Mouse (Mus musculus) embryonic facial prominence, embryonic 15.5 days (tissue): ENCODE measurements at regions not wholly inside any gene's neighbourhood (a gene's known extent, or its start where the extent isn't known, plus 50 kb on each side); places are given as distances from the start of the nearest gene placed in this dataset.

ENCODE experiments used
- ATAC-seq: fragments of 200-750 bp; cut with Nextera tagmentation; 2 replicates; pipeline ENCODE4 v1.8.0; 2017; ENCODE audit warnings: low read depth, moderate TSS enrichment; ENCODE audit not compliant: insufficient number of reproducible peaks, low FRiP score, low TSS enrichment
- H3K27ac ChIP-seq: fragments of 300-500 bp; sonication (generic); replicated peaks from 2 replicates; pipeline ENCODE4 v1.5.1; 2015; ENCODE audit warnings: mild to moderate bottlenecking, inconsistent platforms
- H3K27me3 ChIP-seq: fragments of 300-500 bp; sonication (generic); 2 replicates; pipeline ENCODE4 v1.6.1; 2015; ENCODE audit warnings: inconsistent platforms
- H3K36me3 ChIP-seq: fragments of 300-500 bp; sonication (generic); 2 replicates; pipeline ENCODE4 v1.6.1; 2015; ENCODE audit warnings: mild to moderate bottlenecking, inconsistent platforms
- H3K4me1 ChIP-seq: fragments of 300-500 bp; sonication (generic); 2 replicates; pipeline ENCODE4 v1.6.1; 2015; ENCODE audit warnings: inconsistent platforms
- H3K4me2 ChIP-seq: fragments of 300-500 bp; sonication (generic); replicated peaks from 2 replicates; pipeline ENCODE4 v1.6.1; 2015; ENCODE audit warnings: mild to moderate bottlenecking, inconsistent platforms
- H3K4me3 ChIP-seq: fragments of 300-500 bp; sonication (generic); replicated peaks from 2 replicates; pipeline ENCODE4 v1.5.1; 2015; ENCODE audit warnings: mild to moderate bottlenecking, inconsistent platforms
- H3K9ac ChIP-seq: fragments of 300-500 bp; sonication (generic); 2 replicates; pipeline ENCODE4 v1.6.1; 2015; ENCODE audit warnings: inconsistent platforms
- H3K9me3 ChIP-seq: fragments of 300-500 bp; sonication (generic); replicated peaks from 2 replicates; pipeline ENCODE4 v1.6.1; 2016; ENCODE audit warnings: inconsistent platforms
- WGBS: fragments of 180-500 bp; shearing (Covaris S2); methylation state at CpG from one replicate; pipeline ENCODE4 v1.1.7; 2015; 5-methylcytosine and 5-hydroxymethylcytosine counted together

DNA sequence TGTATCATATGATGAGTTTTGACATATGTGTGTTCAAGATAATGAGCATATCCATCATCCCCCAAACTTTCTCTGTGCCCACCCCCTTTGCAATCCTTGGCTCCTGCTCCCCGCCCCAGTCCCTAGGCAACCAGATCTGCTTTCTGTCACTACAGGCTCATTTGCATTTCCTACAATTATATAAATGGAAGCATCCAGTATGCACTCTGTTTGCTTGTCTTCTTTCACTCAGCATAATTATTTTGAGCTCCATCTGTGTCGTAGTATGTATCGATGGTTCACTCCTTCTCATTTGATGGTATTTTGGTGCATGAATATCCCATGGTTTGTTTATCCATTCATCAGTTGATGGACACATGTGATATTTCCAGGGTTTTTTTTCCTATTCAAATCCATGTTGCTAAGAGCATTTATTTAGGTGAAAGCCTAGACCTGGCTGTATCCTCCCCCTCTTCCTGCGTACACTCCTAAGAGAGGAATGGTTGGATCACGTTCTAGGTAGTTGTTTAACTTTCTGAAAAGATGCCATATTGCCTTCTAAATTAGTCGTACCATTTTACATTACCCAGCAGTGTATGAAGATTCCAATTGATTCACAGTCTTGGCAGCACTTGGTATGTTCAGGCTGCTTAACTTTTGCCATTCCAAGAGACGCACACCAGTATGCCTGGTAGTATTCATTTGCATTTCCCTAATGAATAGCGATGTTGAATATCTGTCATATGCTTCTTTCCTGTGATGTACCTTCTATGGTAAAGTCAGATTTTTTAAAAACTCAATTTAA lies 127.1 kb upstream of the Gm4791 start:
- Histone ChIP-seq H3K27me3 (no peaks in the 10 kb centered on the region), H3K9ac (no peak overlapping the region), H3K4me2 (no peak overlapping the region), H3K27ac (no peak overlapping the region), H3K4me3 (no peak overlapping the region), H3K36me3 (no peaks in the 10 kb centered on the region), H3K4me1 (no peaks in the 10 kb centered on the region), H3K9me3 (no peaks in the 10 kb centered on the region)
- ATAC-seq = no peak
- 78% methylated on average over 8 of the region's 8 CpGs for WGBS

DNA sequence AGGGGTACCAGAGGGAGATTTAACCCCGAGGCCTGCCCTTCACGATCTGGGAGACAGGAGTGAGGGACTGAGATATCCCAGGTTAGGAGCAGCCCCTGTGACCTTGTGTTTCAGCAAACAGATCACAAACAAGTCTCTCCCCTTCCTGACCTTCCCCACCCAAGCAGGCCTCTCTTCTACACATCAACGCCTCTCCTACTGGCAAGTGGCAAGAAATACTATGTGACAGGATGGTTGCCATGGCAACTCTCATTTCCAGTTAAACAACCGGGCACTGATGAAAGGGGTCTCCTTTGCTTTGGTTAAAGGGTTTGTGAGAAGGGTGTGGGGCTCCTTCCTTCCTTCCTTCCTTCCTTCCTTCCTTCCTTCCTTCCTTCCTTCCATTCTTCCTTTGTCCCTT lies 134.6 kb upstream of the Gm4791 start:
- Histone ChIP-seq H3K27ac (no peak overlapping the region), H3K4me2 (no peak overlapping the region), H3K9ac (no peak overlapping the region), H3K4me1 (no peaks in the 10 kb centered on the region), H3K4me3 (no peak overlapping the region), H3K36me3 (no peaks in the 10 kb centered on the region), H3K9me3 (no peaks in the 10 kb centered on the region), H3K27me3 (no peaks in the 10 kb centered on the region)
- 37% methylated on average over 4 of the region's 4 CpGs for WGBS
- no peak for ATAC-seq

DNA sequence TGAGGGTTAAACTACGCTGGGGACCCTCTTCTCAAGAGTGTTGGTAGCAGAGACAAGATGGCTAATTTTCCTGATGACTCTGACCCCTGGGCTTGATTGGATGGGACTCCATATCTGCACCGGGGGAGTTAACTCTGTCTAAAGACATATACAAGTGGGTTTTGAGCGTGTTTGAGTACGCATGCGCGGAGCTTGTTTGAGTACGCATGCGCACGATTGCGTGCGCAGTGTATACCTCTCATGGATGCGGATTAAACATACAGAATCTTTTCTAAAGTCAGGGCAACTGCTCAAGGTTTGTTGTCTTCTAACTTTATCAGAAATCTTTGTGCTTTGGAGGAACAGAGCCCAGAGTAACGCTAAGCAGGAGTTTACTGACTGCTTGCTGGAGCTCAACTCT lies 146.8 kb upstream of the Gm4791 start:
- no peaks in the 10 kb centered on the region for H3K9me3 ChIP-seq
- H3K4me3 ChIP-seq = no peak overlapping the region
- no peak for ATAC-seq
- H3K36me3 ChIP-seq = no peaks in the 10 kb centered on the region
- no peak overlapping the region for H3K4me2 ChIP-seq
- no peak overlapping the region for H3K9ac ChIP-seq
- H3K27me3 ChIP-seq = no peaks in the 10 kb centered on the region
- H3K27ac ChIP-seq = no peak overlapping the region
- no peaks in the 10 kb centered on the region for H3K4me1 ChIP-seq
- WGBS = 94% methylated on average over 13 of the region's 13 CpGs

DNA sequence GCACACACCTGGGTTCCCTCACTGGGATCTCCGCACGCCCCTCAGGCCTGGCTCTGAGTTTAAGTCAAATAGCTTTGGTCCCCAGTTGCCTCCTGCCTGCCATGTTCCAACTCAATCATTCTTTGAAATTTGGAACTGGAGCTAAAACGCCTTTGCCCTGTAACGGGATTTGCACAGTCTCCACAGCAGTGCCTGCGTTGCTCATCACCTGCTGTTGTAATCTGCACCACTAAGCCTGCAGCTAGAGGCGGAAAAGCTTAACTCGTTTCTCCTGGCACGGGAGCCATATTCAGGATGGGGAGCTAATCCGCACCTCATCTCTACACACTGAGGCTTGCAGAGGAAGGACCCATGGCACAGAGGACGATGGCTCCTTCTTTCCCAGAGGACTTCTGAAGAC lies 147.2 kb upstream of the Gm4791 start:
- Histone ChIP-seq H3K27ac (no peak overlapping the region), H3K9ac (no peak overlapping the region), H3K9me3 (no peaks in the 10 kb centered on the region), H3K4me2 (no peak overlapping the region), H3K4me1 (no peaks in the 10 kb centered on the region), H3K4me3 (no peak overlapping the region), H3K27me3 (no peaks in the 10 kb centered on the region), H3K36me3 (no peaks in the 10 kb centered on the region)
- no peak for ATAC-seq
- 55% methylated on average over 10 of the region's 10 CpGs for WGBS

DNA sequence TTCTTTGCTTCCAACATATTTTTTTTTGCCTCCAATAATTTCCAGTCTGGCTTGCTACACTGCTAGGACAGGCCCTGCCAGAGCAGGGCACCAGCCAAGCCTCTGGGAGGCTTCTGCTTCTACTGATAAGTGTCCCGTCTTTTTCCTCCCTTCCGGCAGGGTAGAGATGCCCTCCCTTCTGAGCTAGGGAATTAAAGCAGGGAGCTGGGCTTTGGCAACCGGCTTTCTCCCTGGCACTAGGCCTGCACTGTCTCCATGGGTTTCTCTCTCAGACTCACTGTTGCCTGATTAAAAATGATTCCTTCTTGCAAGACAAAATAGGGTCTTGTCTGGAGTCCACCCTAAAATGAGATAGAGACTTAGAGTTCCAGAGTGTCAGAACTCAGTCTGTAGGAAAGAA lies 153.3 kb upstream of the Gm4791 start:
- Histone ChIP-seq H3K4me3 (no peak overlapping the region), H3K27ac (no peak overlapping the region), H3K4me2 (no peak overlapping the region), H3K4me1 (no peaks in the 10 kb centered on the region), H3K9me3 (no peaks in the 10 kb centered on the region), H3K9ac (no peak overlapping the region), H3K27me3 (no peaks in the 10 kb centered on the region), H3K36me3 (no peaks in the 10 kb centered on the region)
- no peak for ATAC-seq
- WGBS = 59% methylated on average over 3 of the region's 3 CpGs

DNA sequence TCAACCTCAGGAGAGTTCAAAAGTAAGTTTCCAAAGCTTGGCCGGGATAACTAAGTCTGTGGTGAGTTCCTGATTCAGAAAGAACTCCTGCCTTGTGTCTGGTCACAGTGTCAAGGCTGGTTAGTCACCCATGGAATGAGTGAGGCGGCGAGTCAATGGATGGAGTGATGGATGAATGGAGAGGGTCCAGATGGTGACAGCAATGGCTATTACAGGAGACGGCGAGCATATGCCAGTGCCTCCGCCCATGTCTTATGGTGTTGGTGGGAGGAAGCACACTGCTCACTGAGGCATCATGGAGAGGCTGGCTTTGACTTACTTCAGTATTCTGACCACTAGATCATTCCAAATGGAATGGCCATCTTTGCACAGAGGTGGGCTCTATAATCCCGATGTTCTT lies 154.8 kb upstream of the Gm4791 start:
- Histone ChIP-seq H3K4me1 (no peaks in the 10 kb centered on the region), H3K27ac (no peak overlapping the region), H3K27me3 (no peaks in the 10 kb centered on the region), H3K36me3 (no peaks in the 10 kb centered on the region), H3K4me3 (no peak overlapping the region), H3K4me2 (no peak overlapping the region), H3K9me3 (no peaks in the 10 kb centered on the region), H3K9ac (no peak overlapping the region)
- no peak for ATAC-seq
- WGBS = 89% methylated on average over 7 of the region's 7 CpGs

DNA sequence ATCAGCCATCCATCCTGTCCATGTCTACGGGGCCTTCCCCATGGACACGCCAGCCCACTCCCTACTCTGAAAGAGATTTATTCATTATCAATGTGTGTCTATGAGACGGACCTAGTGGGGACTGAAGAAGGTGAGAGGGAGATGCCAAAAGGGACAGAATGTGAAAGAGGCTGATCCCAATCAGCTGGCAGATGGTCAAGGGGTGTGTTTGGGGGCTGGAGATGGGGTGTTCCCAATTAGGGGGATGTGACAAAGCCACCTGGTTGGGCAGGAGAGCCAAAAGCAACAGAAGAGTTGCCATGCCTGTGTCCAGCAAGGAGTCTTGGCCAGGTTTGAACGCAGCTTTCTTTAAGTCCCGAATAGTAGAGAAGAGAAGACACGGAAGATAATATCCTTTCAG lies 157.0 kb upstream of the Gm4791 start:
- no peak for ATAC-seq
- no peak overlapping the region for H3K27ac ChIP-seq
- no peaks in the 10 kb centered on the region for H3K4me1 ChIP-seq
- no peak overlapping the region for H3K9ac ChIP-seq
- H3K36me3 ChIP-seq = no peaks in the 10 kb centered on the region
- no peak overlapping the region for H3K4me3 ChIP-seq
- 89% methylated on average over 6 of the region's 6 CpGs for WGBS
- no peaks in the 10 kb centered on the region for H3K27me3 ChIP-seq
- H3K4me2 ChIP-seq = no peak overlapping the region
- no peaks in the 10 kb centered on the region for H3K9me3 ChIP-seq

DNA sequence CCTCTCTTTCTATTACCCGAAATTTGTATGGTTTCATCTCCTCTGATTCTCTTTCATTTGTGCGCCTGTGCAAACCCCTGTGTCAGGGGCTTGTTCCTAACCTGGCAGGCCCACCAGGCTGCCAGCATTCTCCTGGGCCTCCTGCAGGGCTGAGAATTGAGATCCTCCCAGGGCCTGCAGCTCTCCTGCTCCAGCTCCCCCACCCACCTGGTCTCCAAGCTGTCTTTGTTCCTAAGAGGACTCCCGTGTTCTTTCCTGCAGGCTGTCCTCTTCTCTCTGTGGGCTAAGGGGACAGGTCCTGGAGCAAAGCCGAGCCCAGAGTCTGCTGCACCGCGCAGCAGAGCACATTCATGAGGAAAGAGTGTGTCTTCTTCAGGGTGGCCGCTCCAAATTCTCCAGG lies 163.3 kb upstream of the Gm4791 start:
- peaks cover 8% of the 10 kb centered on the region for H3K4me1 ChIP-seq
- WGBS = 38% methylated on average over 7 of the region's 7 CpGs
- H3K9ac ChIP-seq = no peak overlapping the region
- H3K9me3 ChIP-seq = no peaks in the 10 kb centered on the region
- no peak overlapping the region for H3K4me3 ChIP-seq
- no peaks in the 10 kb centered on the region for H3K27me3 ChIP-seq
- H3K27ac ChIP-seq = no peak overlapping the region
- no peaks in the 10 kb centered on the region for H3K36me3 ChIP-seq
- no peak overlapping the region for H3K4me2 ChIP-seq
- ATAC-seq = no peak

DNA sequence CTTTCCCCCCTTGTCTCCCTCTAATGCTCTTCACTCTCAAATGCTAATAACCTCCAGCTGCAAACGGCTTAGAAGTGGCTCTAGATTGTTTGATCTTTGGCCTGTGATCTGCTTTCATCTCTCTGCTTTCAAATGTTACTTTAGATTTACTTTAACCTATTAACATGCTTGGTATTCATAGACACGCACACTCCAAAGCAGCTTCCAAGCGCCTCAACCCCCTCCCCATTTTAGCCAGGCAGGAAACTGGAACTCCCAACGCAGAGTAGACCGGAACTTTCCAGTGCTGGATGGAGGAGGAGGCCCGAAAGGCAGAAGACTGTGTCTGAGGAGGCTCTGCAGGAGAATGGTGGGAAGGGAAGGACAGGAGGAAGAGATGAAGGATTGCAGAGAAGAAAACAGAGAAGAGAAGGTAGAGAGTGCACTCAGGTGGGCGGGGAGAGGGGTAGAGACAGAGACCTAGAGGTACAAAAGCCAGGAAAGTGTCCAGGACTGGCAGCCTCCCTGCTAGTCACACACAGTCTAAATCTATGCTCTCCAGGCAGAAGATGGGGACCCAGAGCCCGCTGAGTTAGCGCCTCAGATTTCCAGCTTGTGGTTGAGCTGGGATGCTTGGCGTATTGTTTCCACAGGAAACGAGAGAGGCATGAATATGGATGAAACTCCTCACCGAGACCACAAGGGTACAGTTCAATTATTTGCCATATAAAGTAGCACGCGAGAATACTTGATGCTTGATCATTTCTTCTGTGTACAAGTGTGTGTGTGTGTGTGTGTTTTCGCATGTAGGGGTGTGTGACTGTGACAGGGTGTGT lies 167.6 kb upstream of the Gm4791 start:
- H3K4me1 ChIP-seq = peaks cover 8% of the 10 kb centered on the region
- no peaks in the 10 kb centered on the region for H3K9me3 ChIP-seq
- no peak overlapping the region for H3K4me3 ChIP-seq
- H3K27me3 ChIP-seq = no peaks in the 10 kb centered on the region
- H3K9ac ChIP-seq = no peak overlapping the region
- H3K4me2 ChIP-seq = no peak overlapping the region
- peak overlapping the region; percentile 12 for H3K27ac ChIP-seq
- no peaks in the 10 kb centered on the region for H3K36me3 ChIP-seq
- ATAC-seq = no peak
- WGBS = 28% methylated on average over 15 of the region's 15 CpGs

DNA sequence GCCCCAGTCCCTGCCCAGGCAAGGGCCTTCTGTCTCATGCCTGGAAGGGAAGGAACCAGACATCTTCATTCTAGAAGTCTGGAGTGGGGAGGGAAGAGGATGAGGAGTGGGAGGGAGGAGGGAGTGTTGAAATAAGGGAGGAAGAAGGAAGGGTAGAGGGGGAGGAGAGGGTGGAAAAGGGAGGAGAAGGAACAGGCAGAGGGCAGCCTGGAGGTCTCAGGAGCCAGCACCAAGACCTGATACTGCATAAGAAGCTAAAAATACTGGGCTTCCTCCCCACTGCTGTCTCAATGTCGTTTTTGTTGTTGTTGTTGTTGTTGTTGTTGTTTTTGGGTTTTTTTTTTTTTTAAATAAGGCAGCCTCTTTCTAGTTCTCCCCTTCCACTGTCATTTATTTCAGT lies 168.2 kb upstream of the Gm4791 start:
- 18% methylated on average over 1 of the region's 1 CpGs for WGBS
- no peaks in the 10 kb centered on the region for H3K9me3 ChIP-seq
- no peak overlapping the region for H3K27ac ChIP-seq
- peaks cover 8% of the 10 kb centered on the region for H3K4me1 ChIP-seq
- no peak overlapping the region for H3K4me2 ChIP-seq
- ATAC-seq = no peak
- no peaks in the 10 kb centered on the region for H3K36me3 ChIP-seq
- no peak overlapping the region for H3K4me3 ChIP-seq
- no peaks in the 10 kb centered on the region for H3K27me3 ChIP-seq
- no peak overlapping the region for H3K9ac ChIP-seq

DNA sequence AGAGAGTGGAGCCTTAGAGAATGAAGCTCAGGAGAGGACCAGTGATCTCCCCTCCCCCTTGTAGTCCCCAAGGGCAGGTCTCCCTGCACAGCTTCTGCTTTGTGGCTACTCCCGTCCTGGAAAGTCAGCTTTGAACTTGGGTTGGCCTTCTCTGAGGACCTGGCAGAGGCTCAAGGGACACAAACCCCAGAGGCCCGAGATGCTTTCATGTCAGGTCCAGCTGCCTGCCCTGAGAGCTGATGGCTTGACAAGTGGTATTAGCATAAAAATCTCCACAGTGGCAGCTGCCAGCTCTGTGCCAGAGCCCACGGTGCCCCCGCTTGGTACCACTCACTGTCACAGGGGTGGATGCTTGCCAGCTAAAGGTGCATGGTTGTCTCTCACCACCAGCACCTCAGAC lies 173.8 kb upstream of the Gm4791 start:
- Histone ChIP-seq H3K27ac (no peak overlapping the region), H3K9ac (no peak overlapping the region), H3K9me3 (no peaks in the 10 kb centered on the region), H3K36me3 (no peaks in the 10 kb centered on the region), H3K4me3 (no peak overlapping the region), H3K4me1 (0 out of 2 replicates have a peak, but pooled peaks cover 4% of the 10 kb centered on the region), H3K4me2 (no peak overlapping the region), H3K27me3 (no peaks in the 10 kb centered on the region)
- WGBS = 73% methylated on average over 4 of the region's 4 CpGs
- ATAC-seq = peak; percentile 15; the same call in 1 of the 2 replicates
